Mouse (Mus musculus): ENCODE results near the gene Tns2. TPM values are rescaled to one million over a fixed set of nuclear protein-coding genes. Genes with fewer than 3 reads are reported as not detected.

Tns2 gene
- polyA plus RNA-seq, 1 experiment from 2014 or later = 8.3 TPM

- H3K9me3 ChIP-seq = no peaks in the 10 kb centered on the region
- H3K4me1 ChIP-seq (replicated peaks) = peaks cover 70% of the 10 kb centered on the region
- peak overlapping the region; percentile 52 for H3K4me2 ChIP-seq
- no peaks in the 10 kb centered on the region for H3K36me3 ChIP-seq
- H3K27ac ChIP-seq = no peak overlapping the region
- peak overlapping the region; percentile 31 for H3K4me3 ChIP-seq
- ATAC-seq (ENCODE audit: low FRiP score) = no peak
- H3K27me3 ChIP-seq = peaks cover 68% of the 10 kb centered on the region
- WGBS = 29% methylated on average over 18 of the region's 18 CpGs
- no peak overlapping the region for H3K9ac ChIP-seq
Observed at GRCm38 (mm10) chr15:102105764-102106730, 5.8 kb downstream of the Tns2 start.

GRCm38 (mm10) chr15:102106754-102107456, 6.7 kb downstream of the Tns2 start:
- 6% methylated on average over 38 of the region's 38 CpGs for WGBS
- peaks cover 60% of the 10 kb centered on the region for H3K27me3 ChIP-seq

GRCm38 (mm10) chr15:102107689-102108573, 7.7 kb downstream of the Tns2 start:
- Histone ChIP-seq H3K27me3 (peaks cover 50% of the 10 kb centered on the region), H3K9me3 (no peaks in the 10 kb centered on the region), H3K4me3 (no peak overlapping the region), H3K4me1 (replicated peaks) (peaks cover 52% of the 10 kb centered on the region), H3K36me3 (no peaks in the 10 kb centered on the region), H3K9ac (no peak overlapping the region), H3K4me2 (no peak overlapping the region), H3K27ac (no peak overlapping the region)
- no peak for ATAC-seq (ENCODE audit: low FRiP score)
- WGBS = 41% methylated on average over 13 of the region's 13 CpGs

More at GRCm38 (mm10) chr15:102106754-102107456, 6.7 kb downstream of the Tns2 start:
- H3K9me3 ChIP-seq = no peaks in the 10 kb centered on the region
- no peak overlapping the region for H3K27ac ChIP-seq
- peaks cover 62% of the 10 kb centered on the region for H3K4me1 ChIP-seq (replicated peaks)
- peak; percentile 3; the same call in 1 of the 2 replicates for ATAC-seq (ENCODE audit: low FRiP score)
- peak overlapping the region; percentile 31 for H3K4me3 ChIP-seq
- no peak overlapping the region for H3K9ac ChIP-seq
- H3K36me3 ChIP-seq = no peaks in the 10 kb centered on the region
- peak overlapping the region; percentile 52 for H3K4me2 ChIP-seq

DNA sequence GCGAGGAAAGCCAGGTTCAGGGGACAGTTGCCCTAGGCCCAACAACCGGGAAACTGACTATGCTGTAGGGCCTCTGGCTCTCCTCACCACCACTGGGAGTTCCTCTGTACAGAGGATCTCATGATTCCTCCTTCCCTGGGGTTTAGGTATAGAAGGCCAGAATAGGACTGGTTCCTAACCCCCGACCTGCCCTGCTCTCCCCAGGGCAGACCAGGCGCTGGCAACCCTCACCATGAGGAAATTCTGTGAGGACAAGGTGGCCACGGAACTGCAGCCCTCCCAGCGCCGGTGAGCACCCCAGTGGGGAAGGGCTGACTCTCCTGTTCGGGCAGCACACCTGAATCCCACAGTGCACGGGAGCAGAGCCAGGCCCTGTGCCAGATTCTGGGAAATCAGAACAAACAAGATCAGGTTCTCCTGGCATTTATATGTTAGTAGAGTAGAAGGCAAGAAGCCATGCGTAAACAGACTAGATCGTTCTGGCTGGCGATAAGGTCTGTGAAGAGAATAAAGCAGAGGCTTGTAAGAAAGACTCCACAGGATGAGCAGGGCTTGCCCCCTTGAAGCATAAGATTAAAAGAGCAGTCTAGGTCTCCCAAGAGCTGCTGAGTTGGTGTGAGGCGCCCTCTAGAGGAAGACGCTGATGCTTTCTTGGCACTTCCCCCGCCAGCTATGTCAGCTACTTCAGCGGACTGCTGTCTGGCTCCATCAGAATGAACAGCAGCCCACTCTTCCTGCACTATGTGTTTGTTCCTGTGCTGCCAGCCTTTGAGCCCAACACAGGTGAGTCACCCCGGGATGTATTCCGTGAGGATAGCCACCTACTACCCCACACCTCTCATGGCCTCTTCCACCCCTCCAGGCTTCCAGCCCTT, 8.7 kb downstream of the Tns2 start:
- ATAC-seq (ENCODE audit: low FRiP score) = no peak; the same call in 1 of the 2 replicates
- H3K4me1 ChIP-seq (replicated peaks) = peaks cover 42% of the 10 kb centered on the region
- 50% methylated on average over 18 of the region's 18 CpGs for WGBS
- H3K9me3 ChIP-seq = no peaks in the 10 kb centered on the region
- H3K36me3 ChIP-seq = no peaks in the 10 kb centered on the region
- H3K27me3 ChIP-seq = peaks cover 40% of the 10 kb centered on the region
- H3K9ac ChIP-seq = no peak overlapping the region
- H3K4me2 ChIP-seq = no peak overlapping the region
- H3K27ac ChIP-seq = no peak overlapping the region
- H3K4me3 ChIP-seq = no peak overlapping the region

- H3K4me2 ChIP-seq = no peak overlapping the region
- peaks cover 4% of the 10 kb centered on the region for H3K36me3 ChIP-seq
- WGBS = 91% methylated on average over 7 of the region's 7 CpGs
- no peak overlapping the region for H3K9ac ChIP-seq
- H3K9me3 ChIP-seq = no peaks in the 10 kb centered on the region
- H3K4me3 ChIP-seq = no peak overlapping the region
- H3K27ac ChIP-seq = no peak overlapping the region
- peaks cover 26% of the 10 kb centered on the region for H3K27me3 ChIP-seq
- ATAC-seq (ENCODE audit: low FRiP score) = no peak
- H3K4me1 ChIP-seq (replicated peaks) = peaks cover 34% of the 10 kb centered on the region
Observed at GRCm38 (mm10) chr15:102110271-102110670, 10.1 kb downstream of the Tns2 start.

GRCm38 (mm10) chr15:102110701-102111494, 10.7 kb downstream of the Tns2 start:
- peaks cover 34% of the 10 kb centered on the region for H3K4me1 ChIP-seq (replicated peaks)
- H3K9ac ChIP-seq = no peak overlapping the region
- H3K4me3 ChIP-seq = no peak overlapping the region
- no peaks in the 10 kb centered on the region for H3K9me3 ChIP-seq
- H3K27ac ChIP-seq = no peak overlapping the region
- peaks cover 20% of the 10 kb centered on the region for H3K27me3 ChIP-seq
- no peak for ATAC-seq (ENCODE audit: low FRiP score)
- H3K36me3 ChIP-seq = peaks cover 11% of the 10 kb centered on the region
- 78% methylated on average over 29 of the region's 29 CpGs for WGBS
- no peak overlapping the region for H3K4me2 ChIP-seq

DNA sequence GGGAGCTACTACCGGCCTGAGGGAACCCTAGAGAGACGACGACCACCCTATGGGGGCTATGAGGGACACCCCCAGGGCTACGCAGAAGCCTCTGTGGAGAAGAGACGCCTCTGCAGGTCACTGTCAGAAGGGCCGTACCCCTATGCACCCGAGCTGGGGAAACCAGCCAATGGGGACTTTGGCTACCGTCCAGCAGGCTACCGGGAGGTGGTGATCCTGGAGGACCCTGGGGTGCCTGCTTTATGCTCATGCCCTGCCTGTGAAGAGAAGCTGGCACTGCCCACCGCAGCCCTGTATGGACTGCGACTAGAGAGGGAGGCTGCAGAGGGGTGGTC, 11.2 kb downstream of the Tns2 start:
- Histone ChIP-seq H3K9me3 (no peaks in the 10 kb centered on the region), H3K4me1 (replicated peaks) (peaks cover 34% of the 10 kb centered on the region), H3K27me3 (peaks cover 15% of the 10 kb centered on the region), H3K36me3 (peaks cover 15% of the 10 kb centered on the region), H3K27ac (no peak overlapping the region), H3K4me2 (no peak overlapping the region), H3K9ac (no peak overlapping the region), H3K4me3 (no peak overlapping the region)
- ATAC-seq (ENCODE audit: low FRiP score) = no peak
- 81% methylated on average over 11 of the region's 11 CpGs for WGBS

DNA sequence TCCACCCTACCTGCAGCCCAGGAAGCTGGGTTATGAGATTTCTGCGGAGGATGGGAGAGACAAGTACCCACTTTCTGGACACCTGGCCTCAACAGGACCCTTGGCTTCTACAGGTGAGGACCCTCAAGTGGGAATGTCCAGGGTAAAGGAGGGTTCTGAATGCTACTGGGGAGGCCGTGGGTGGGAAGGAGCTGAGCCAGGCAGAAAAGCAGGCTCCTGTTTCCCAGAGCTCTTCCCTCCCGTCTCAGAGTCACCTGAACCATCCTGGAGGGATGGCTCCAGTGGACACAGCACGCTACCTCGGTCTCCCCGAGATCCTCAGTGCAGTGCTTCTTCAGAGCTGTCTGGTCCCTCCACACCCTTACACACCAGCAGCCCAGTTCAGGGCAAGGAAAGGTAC, 12.0 kb downstream of the Tns2 start:
- H3K27me3 ChIP-seq = peaks cover 7% of the 10 kb centered on the region
- ATAC-seq (ENCODE audit: low FRiP score) = no peak
- no peaks in the 10 kb centered on the region for H3K9me3 ChIP-seq
- peaks cover 34% of the 10 kb centered on the region for H3K4me1 ChIP-seq (replicated peaks)
- WGBS = 89% methylated on average over 6 of the region's 6 CpGs
- no peak overlapping the region for H3K4me2 ChIP-seq
- H3K9ac ChIP-seq = no peak overlapping the region
- H3K4me3 ChIP-seq = no peak overlapping the region
- peaks cover 23% of the 10 kb centered on the region for H3K36me3 ChIP-seq
- no peak overlapping the region for H3K27ac ChIP-seq

DNA sequence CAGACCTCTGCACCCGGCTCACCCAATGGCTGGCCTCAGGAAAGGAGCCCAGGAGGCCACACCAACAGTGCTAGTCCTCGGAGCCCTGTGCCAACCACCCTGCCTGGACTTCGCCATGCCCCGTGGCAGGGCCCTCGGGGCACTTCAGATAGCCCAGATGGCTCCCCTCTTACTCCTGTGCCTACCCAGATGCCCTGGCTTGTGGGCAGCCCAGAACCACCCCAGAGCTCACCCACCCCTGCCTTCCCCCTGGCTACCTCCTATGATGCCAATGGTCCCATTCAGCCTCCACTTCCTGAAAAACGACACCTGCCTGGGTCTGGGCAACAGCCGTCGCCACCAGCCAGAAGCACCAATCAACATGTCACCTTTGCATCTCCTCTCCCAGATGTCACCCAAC, 12.6 kb downstream of the Tns2 start:
- Histone ChIP-seq H3K9ac (no peak overlapping the region), H3K36me3 (peaks cover 29% of the 10 kb centered on the region), H3K4me2 (no peak overlapping the region), H3K27ac (no peak overlapping the region), H3K4me3 (no peak overlapping the region), H3K27me3 (peaks cover under 1% of the 10 kb centered on the region), H3K4me1 (replicated peaks) (peaks cover 37% of the 10 kb centered on the region), H3K9me3 (no peaks in the 10 kb centered on the region)
- no peak for ATAC-seq (ENCODE audit: low FRiP score)
- 87% methylated on average over 8 of the region's 8 CpGs for WGBS

DNA sequence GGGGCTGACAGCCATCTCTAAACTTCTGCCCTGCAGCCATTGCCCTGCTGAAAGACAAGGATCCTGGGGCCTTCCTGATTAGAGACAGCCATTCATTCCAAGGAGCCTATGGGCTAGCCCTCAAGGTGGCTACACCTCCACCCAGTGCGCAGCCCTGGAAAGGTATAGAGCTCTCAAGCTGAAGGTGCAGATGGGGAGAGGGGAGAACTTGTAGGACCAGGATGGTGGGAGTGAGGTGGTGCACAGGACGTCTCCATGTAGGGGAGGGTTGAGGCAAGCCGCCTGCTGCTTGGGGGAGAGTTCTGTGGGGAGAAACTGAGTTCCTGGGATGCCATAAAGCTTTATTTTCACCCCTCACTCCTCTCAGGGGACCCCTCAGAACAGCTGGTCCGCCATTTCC, 13.5 kb downstream of the Tns2 start:
- Histone ChIP-seq H3K4me1 (replicated peaks) (peaks cover 36% of the 10 kb centered on the region), H3K4me2 (no peak overlapping the region), H3K4me3 (no peak overlapping the region), H3K36me3 (peaks cover 38% of the 10 kb centered on the region), H3K9me3 (no peaks in the 10 kb centered on the region), H3K9ac (no peak overlapping the region), H3K27me3 (no peaks in the 10 kb centered on the region), H3K27ac (no peak overlapping the region)
- 82% methylated on average over 4 of the region's 4 CpGs for WGBS
- no peak for ATAC-seq (ENCODE audit: low FRiP score)
